Mouse (Mus musculus) liver, postnatal 0 days (tissue): ENCODE data around the gene D430041D05Rik.

Source experiments
- CTCF ChIP-seq: sonication (generic); IDR thresholded peaks from 2 replicates; pipeline ENCODE4 v1.5.1; 2016; ENCODE audit warnings: antibody characterized with exemption, low read depth
- EP300 ChIP-seq: IDR thresholded peaks from 2 replicates; pipeline ENCODE4 v1.6.1; 2016; ENCODE audit warnings: antibody characterized with exemption, low read depth, mild to moderate bottlenecking

DNA sequence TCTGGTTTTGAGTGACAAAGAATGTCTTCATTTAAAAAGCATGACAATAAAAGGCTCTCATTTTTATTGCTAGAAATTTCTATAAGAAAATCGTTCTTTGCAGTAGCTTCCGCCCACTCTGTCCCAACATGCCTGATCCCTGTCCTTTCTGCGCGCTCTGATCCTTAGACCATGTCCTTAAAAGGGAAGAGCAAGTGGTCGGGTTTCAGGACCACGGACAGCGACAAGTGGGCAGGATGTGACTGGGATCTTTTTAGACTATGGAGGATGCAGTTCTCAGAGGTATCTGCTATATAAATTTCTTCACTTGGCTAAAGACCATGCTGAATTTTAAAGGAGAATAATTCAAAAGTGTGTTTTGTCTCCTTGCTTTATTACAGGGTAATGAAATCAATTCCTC is 111.7 kb downstream of the D430041D05Rik start:
- TF ChIP-seq EP300 (no peak), CTCF (no peak)
